Mouse (Mus musculus) CH12.LX (cell line): ENCODE data around the gene Ccl5. TPM values are rescaled to one million over a fixed set of nuclear protein-coding genes. Genes with fewer than 3 reads are reported as not detected.

Source experiments
- DNase-seq: peaks from one replicate; pipeline ENCODE4 v3.0.0-alpha.2; 2013; ENCODE audit errors: extremely low read depth
- H3K27ac ChIP-seq: 2 replicates; pipeline ENCODE4 v1.5.1; 2012; ENCODE audit warnings: low read depth, mild to moderate bottlenecking, control low read depth, moderate library complexity; ENCODE audit not compliant: insufficient read depth
- H3K27me3 ChIP-seq: replicated peaks from 2 replicates; pipeline ENCODE3; 2012; ENCODE audit warnings: inconsistent platforms
- H3K36me3 ChIP-seq, 2 experiments: replicated peaks in 1 of 2; 2 replicates each; pipeline versions ENCODE3 to v1.6.1; 2012; ENCODE audit warnings: inconsistent platforms in 1 of 2, low read length in 1 of 2, mild to moderate bottlenecking in 1 of 2, mixed read lengths in 1 of 2, moderate library complexity in 1 of 2; ENCODE audit not compliant: control insufficient read depth in 1 of 2, insufficient read depth in 1 of 2
- H3K4me1 ChIP-seq, 2 experiments: 2 replicates each; pipeline ENCODE4 v1.6.1; 2012; ENCODE audit warnings: inconsistent platforms in 1 of 2, moderate library complexity in 1 of 2; ENCODE audit not compliant: insufficient read depth in 2 of 2, control insufficient read depth in 1 of 2
- H3K4me2 ChIP-seq: 2 replicates; pipeline ENCODE4 v1.6.1; 2012; ENCODE audit warnings: low read depth, mild to moderate bottlenecking, control low read depth; ENCODE audit not compliant: poor library complexity, insufficient read depth, severe bottlenecking
- H3K4me3 ChIP-seq, 3 experiments: fragments of 150-350 bp in 1 of 3; sonication (generic) in 1 of 3; replicated peaks in 1 of 3; 2 replicates each; pipeline versions ENCODE3 to v1.5.1; 2011 to 2012; ENCODE audit warnings: low read depth in 2 of 3, low read length in 2 of 3, mild to moderate bottlenecking in 2 of 3, moderate library complexity in 2 of 3, control low read depth in 1 of 3, improper control_type of control experiment in 1 of 3, inconsistent platforms in 1 of 3, mixed read lengths in 1 of 3; ENCODE audit not compliant: poor library complexity in 1 of 3
- H3K79me2 ChIP-seq: replicated peaks from 2 replicates; pipeline ENCODE4 v1.6.1; 2012; ENCODE audit warnings: mild to moderate bottlenecking, moderate library complexity; ENCODE audit not compliant: control insufficient read depth, poor library complexity, insufficient read depth, severe bottlenecking; ENCODE audit errors: extremely low read depth
- H3K9ac ChIP-seq: 2 replicates; pipeline ENCODE4 v1.6.1; 2012; ENCODE audit warnings: low read depth, mild to moderate bottlenecking, control low read depth, moderate library complexity; ENCODE audit not compliant: insufficient read depth
- H3K9me3 ChIP-seq: replicated peaks from 2 replicates; pipeline ENCODE3; 2012; ENCODE audit warnings: low read length, inconsistent platforms, mixed read lengths
- CHD1 ChIP-seq: IDR thresholded peaks from 2 replicates; pipeline ENCODE4 v1.6.1; 2012; ENCODE audit warnings: low read depth, low read length, improper control_type of control experiment, inconsistent platforms
- CHD2 ChIP-seq: IDR thresholded peaks from 2 replicates; pipeline ENCODE4 v1.6.1; 2011; ENCODE audit warnings: low read length, improper control_type of control experiment
- CTCF ChIP-seq, 2 experiments: IDR thresholded peaks in 1 of 2; conservative IDR thresholded peaks in 1 of 2; 2 replicates each; pipeline ENCODE4 v1.5.1; 2011 to 2012; ENCODE audit warnings: low read depth in 2 of 2, low read length in 2 of 2, improper control_type of control experiment in 1 of 2, inconsistent platforms in 1 of 2, mild to moderate bottlenecking in 1 of 2, moderate library complexity in 1 of 2
- E2F4 ChIP-seq: IDR thresholded peaks from 2 replicates; pipeline ENCODE4 v1.6.1; 2011; ENCODE audit warnings: low read depth, low read length, improper control_type of control experiment; ENCODE audit not compliant: insufficient replicate concordance
- ELF1 ChIP-seq: IDR thresholded peaks from 2 replicates; pipeline ENCODE4 v1.6.1; 2014; ENCODE audit warnings: low read depth, mild to moderate bottlenecking, inconsistent platforms, low read length, improper control_type of control experiment
- EP300 ChIP-seq: IDR thresholded peaks from 2 replicates; pipeline ENCODE4 v1.6.1; 2011; ENCODE audit warnings: low read length, improper control_type of control experiment
- GABPA ChIP-seq: IDR thresholded peaks from 2 replicates; pipeline ENCODE4 v1.6.1; 2012; ENCODE audit warnings: low read depth, low read length, improper control_type of control experiment, inconsistent platforms; ENCODE audit not compliant: insufficient replicate concordance
- HCFC1 ChIP-seq: IDR thresholded peaks from 2 replicates; pipeline ENCODE4 v1.6.1; 2012; ENCODE audit warnings: low read depth, mild to moderate bottlenecking, inconsistent platforms, low read length, improper control_type of control experiment
- JUN ChIP-seq: IDR thresholded peaks from 2 replicates; pipeline ENCODE4 v1.6.1; 2011; ENCODE audit warnings: low read depth, mild to moderate bottlenecking, low read length, improper control_type of control experiment, moderate library complexity; ENCODE audit not compliant: insufficient read depth
- JUND ChIP-seq: conservative IDR thresholded peaks from 2 replicates; pipeline ENCODE4 v1.6.1; 2011; ENCODE audit warnings: low read depth, low read length, improper control_type of control experiment
- KAT2A ChIP-seq: IDR thresholded peaks from 2 replicates; pipeline ENCODE4 v1.6.1; 2012; ENCODE audit warnings: low read length, improper control_type of control experiment, inconsistent platforms; ENCODE audit not compliant: insufficient replicate concordance
- MEF2A ChIP-seq: IDR thresholded peaks from 2 replicates; pipeline ENCODE4 v1.6.1; 2014; ENCODE audit warnings: low read depth, mild to moderate bottlenecking, inconsistent platforms, low read length, improper control_type of control experiment, borderline replicate concordance
- NELFE ChIP-seq: IDR thresholded peaks from 2 replicates; pipeline ENCODE4 v1.6.1; 2011; ENCODE audit warnings: low read depth, low read length, improper control_type of control experiment
- NRF1 ChIP-seq: IDR thresholded peaks from 2 replicates; pipeline ENCODE4 v1.6.1; 2014; ENCODE audit warnings: low read depth, mild to moderate bottlenecking, inconsistent platforms, low read length, improper control_type of control experiment, moderate library complexity
- PAX5 ChIP-seq: IDR thresholded peaks from 2 replicates; pipeline ENCODE4 v1.6.1; 2012; ENCODE audit warnings: low read length, inconsistent platforms, mixed read lengths
- POLR2AphosphoS2 ChIP-seq: IDR thresholded peaks from 2 replicates; pipeline ENCODE4 v1.6.1; 2011; ENCODE audit warnings: low read depth, low read length, improper control_type of control experiment
- RAD21 ChIP-seq: IDR thresholded peaks from 2 replicates; pipeline ENCODE4 v1.6.1; 2011; ENCODE audit warnings: low read depth, mild to moderate bottlenecking, low read length, improper control_type of control experiment, moderate library complexity
- RCOR1 ChIP-seq: conservative IDR thresholded peaks from 2 replicates; pipeline ENCODE4 v1.6.1; 2012; ENCODE audit warnings: low read depth, mild to moderate bottlenecking, inconsistent platforms, low read length, improper control_type of control experiment
- SIN3A ChIP-seq: IDR thresholded peaks from 2 replicates; pipeline ENCODE4 v1.6.1; 2012; ENCODE audit warnings: low read length, improper control_type of control experiment, inconsistent platforms
- USF1 ChIP-seq: IDR thresholded peaks from 2 replicates; pipeline ENCODE4 v1.6.1; 2014; ENCODE audit warnings: low read depth, mild to moderate bottlenecking, inconsistent platforms, low read length, improper control_type of control experiment
- ZMIZ1 ChIP-seq: IDR thresholded peaks from 2 replicates; pipeline ENCODE4 v1.6.1; 2012; ENCODE audit warnings: low read depth, mild to moderate bottlenecking, inconsistent platforms, low read length, improper control_type of control experiment
- dilution Hi-C: fragments of 300-500 bp; cut with MboI; formaldehyde crosslinking; loops from 2 replicates; pipeline ENCODE4 v1.14.3; 2020; ENCODE audit warnings: low sequenced_read_pairs; ENCODE audit not compliant: extremely low pct_unique_long_range_greater_than_20kb, extremely low pct_ligation_motif_present
- in situ Hi-C: fragments of 300-500 bp; cut with MboI; formaldehyde crosslinking; loops from 3 replicates; pipeline ENCODE4 v1.14.3; 2019; ENCODE audit warnings: low sequenced_read_pairs, low pct_ligation_motif_present, low pct_unique_long_range_greater_than_20kb, mixed read lengths
- polyA plus RNA-seq: library from polyadenylated mRNA; unstranded; fragments of >175 nt; gene quantifications from 2 replicates; pipeline ENCODE4 v1.2.1, GENCODE M21; 2012; ENCODE audit warnings: low read depth; ENCODE audit not compliant: insufficient read length
- total RNA-seq, 2 experiments: library from RNA; depleted of rRNA; stranded (reverse); fragments of 300-350 nt in 1 of 2; fragments of >200 nt in 1 of 2; gene quantifications; 2 replicates each; pipeline ENCODE4 v1.2.3; 2012 to 2014

Ccl5 gene
- total and polyA plus RNA-seq, 3 experiments, result 0.60 to 1.3 (median 0.68) TPM

DNA sequence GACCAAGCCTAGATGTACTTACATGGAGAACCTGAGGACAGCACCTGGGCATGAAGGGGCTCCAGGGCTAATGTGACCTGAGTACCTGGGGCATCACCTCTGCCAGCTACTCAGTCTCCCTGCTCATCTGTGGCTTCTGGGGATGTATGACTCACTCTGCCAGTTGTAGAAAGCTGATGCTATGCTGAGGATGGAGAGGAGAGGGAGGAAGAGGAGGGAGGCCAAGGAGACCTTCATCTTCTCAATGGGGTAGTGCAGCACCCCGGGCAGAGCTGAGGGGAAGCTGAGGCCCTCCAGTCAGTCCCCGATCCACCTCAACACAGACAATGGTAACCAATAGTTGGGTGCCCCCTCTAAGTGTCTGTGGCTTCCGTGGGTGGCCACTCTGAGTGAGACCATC is 38.5 kb upstream of the Ccl5 start:
- no peaks in the 10 kb centered on the region for H3K79me2 ChIP-seq
- TF ChIP-seq JUN (no peak), JUND (no peak), RCOR1 (no peak), E2F4 (no peak), USF1 (no peak), GABPA (no peak)
- peaks cover 3% of the 10 kb centered on the region for H3K27me3 ChIP-seq
- H3K4me3 ChIP-seq, result no peak overlapping the region
- no peaks in the 10 kb centered on the region for H3K36me3 ChIP-seq
- no peak overlapping the region for H3K27ac ChIP-seq
- DNase-seq, result no peak
- H3K9ac ChIP-seq, result no peak overlapping the region
- H3K9me3 ChIP-seq, result no peaks in the 10 kb centered on the region
- H3K4me2 ChIP-seq, result no peak overlapping the region
- in situ Hi-C loops (loop anchor here (10.0 to 25.0 kb wide), 2 partner anchors 176 to 369 kb away; partner anchors contain the start of genes Ddx52 and Wfdc21), dilution Hi-C loops (no loop called here)
- H3K4me1 ChIP-seq, result peaks cover 16 to 22% of the 10 kb centered on the region in 2 experiments

- H3K27me3 ChIP-seq, result peaks cover 3% of the 10 kb centered on the region
- H3K9me3 ChIP-seq, result no peaks in the 10 kb centered on the region
- TF ChIP-seq CTCF (conservative IDR thresholded peaks at IDR 0.05 in 1 of 2, IDR thresholded peaks at IDR 0.05 in 1 of 2; ENCODE audit: low read depth in 2 of 2, low read length in 2 of 2) (no peak), POLR2AphosphoS2 (no peak), NELFE (no peak), NRF1 (no peak), EP300 (no peak), CHD1 (no peak), RAD21 (no peak), E2F4 (no peak), KAT2A (no peak), SIN3A (no peak), JUND (no peak), HCFC1 (no peak), ELF1 (no peak), CHD2 (no peak), ZMIZ1 (no peak), MEF2A (no peak), PAX5 (no peak)
- H3K27ac ChIP-seq, result no peak overlapping the region
- no peak overlapping the region for H3K9ac ChIP-seq
- H3K79me2 ChIP-seq, result no peaks in the 10 kb centered on the region
- H3K36me3 ChIP-seq, result no peaks in the 10 kb centered on the region
- H3K4me1 ChIP-seq, result peaks cover 16 to 25% of the 10 kb centered on the region in 2 experiments
- H3K4me2 ChIP-seq, result no peak overlapping the region
- in situ Hi-C loops (loop anchor here (10.0 to 25.0 kb wide), 2 partner anchors 177 to 369 kb away; partner anchors contain the start of genes Ddx52 and Wfdc21), dilution Hi-C loops (no loop called here)
- no peak overlapping the region for H3K4me3 ChIP-seq
- no peak for DNase-seq
Measured at GRCm38 (mm10) chr11:83568061-83568460, 37.7 kb upstream of the Ccl5 start.
